Mouse (Mus musculus) thymus, postnatal 14 days (tissue): ENCODE measurements around the gene Kmt5a.
"Not testable (repeated sequence)": the region's sequence is repeated elsewhere in the genome, so short reads cannot be mapped to it uniquely, and the experiment has no call there.

Experiments
- DNase-seq: peaks from one replicate; pipeline ENCODE4 v3.0.0; 2021

Kmt5a gene

GRCm38 (mm10) chr5:124483655-124484396 is 44.1 kb downstream of the Kmt5a start:
- DNase-seq = no peak

DNA sequence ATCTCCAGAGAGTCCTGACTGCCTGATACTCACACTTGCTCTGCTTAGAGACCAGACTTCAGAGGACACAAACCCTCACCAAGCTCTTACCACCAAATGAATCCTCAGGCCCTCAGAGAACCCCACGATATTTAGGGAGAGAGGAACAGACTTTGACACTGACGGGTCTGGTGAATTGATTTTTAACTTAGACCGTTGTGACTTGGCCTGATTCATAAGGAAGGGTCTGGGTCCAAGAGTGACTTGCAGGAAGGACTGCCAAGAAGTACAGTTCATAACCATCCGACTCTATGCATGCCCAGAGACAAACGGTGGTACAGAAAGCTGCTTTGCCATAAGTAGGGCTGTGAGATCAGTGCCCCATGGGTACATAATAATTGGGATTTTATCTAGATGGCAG is 45.9 kb downstream of the Kmt5a start:
- no peak for DNase-seq

DNA sequence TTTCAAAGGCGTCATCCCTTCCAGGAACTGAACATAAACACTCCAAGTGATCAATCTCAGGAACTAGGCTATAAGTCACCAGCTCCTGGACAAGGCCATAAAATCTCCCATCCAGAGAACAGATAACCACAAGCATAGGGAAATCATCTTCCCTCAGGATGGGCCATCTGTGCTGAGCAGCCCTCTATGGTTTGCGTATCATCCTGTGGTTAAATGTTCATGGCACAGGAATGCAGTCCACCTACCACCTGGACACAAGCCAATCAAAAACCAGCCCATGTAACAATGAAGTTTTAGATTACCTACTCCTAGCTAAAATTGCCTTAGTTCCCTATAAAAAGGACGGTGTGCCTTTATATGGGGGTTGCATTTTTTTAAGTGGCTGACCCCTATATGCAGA is 49.2 kb downstream of the Kmt5a start:
- no peak for DNase-seq

DNA sequence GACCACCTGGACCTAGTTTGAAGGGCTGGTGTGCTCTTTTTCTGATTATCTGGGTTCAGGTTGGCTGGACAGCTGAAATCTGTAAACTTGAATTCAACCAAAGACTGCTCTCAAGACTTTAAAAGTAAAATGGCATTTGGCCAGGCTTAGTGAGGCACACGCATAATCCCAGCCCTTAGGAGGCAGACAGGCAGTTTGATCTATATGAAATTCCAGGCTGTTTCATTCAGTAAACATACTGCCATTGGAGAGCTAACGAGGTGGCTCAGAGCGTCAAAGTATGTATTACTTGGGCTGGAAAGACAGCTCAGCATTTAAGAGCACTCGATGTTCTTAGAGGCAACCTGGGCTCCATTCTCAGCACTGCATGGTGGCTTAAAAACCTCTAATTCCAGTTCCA is 52.0 kb downstream of the Kmt5a start:
- DNase-seq = no peak

- no peak for DNase-seq
Measured at GRCm38 (mm10) chr5:124492618-124493017, 52.9 kb downstream of the Kmt5a start.

- no peak for DNase-seq
Measured at GRCm38 (mm10) chr5:124493455-124493854, 53.7 kb downstream of the Kmt5a start.

- peak; percentile 70 for DNase-seq
Measured at GRCm38 (mm10) chr5:124495547-124495946, 55.8 kb downstream of the Kmt5a start.

- DNase-seq = peak; percentile 59
Measured at GRCm38 (mm10) chr5:124496614-124497514, 57.1 kb downstream of the Kmt5a start.

- no peak for DNase-seq
Measured at GRCm38 (mm10) chr5:124498221-124498876, 58.6 kb downstream of the Kmt5a start.

DNA sequence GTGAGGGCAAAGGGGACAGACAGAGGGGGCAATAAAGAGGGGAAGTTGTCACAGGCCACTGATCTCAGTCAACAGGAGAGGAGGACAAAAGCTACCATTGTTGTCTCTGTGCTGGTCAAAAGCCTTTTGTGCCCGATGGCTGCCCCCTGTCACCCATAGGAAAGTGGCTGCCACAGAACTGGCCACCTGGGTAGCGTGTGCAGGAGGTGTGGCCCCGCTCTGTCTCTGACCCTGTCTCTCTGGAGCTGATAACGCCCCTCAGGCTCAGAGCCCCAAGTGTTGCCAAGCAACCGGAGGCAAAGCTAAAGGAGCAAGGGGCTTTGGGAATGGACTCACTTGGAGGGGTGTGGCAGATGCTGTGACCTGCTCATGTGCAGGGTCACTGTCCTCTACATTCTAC is 59.3 kb downstream of the Kmt5a start:
- no peak for DNase-seq

DNA sequence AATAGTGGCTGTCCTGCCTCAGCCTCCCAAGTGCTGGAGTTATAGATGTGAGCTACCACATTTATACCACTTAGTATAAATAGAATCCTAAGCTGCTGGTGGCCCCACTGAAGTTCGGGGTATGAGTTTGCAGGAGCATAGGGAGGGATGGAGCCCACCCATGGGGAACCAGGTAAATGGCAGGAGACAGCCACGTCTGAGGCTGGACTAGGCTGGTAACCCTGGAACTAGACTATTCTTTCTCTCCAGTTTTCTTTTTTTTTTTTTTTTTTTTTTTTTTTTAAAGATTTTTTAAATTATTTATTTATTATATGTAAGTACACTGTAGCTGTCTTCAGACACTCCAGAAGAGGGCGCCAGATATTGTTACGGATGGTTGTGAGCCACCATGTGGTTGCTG is 60.3 kb downstream of the Kmt5a start:
- not testable (repeated sequence) for DNase-seq

- no peak for DNase-seq
Measured at GRCm38 (mm10) chr5:124500573-124500972, 60.8 kb downstream of the Kmt5a start.

GRCm38 (mm10) chr5:124501541-124501940 is 61.8 kb downstream of the Kmt5a start:
- DNase-seq = no peak

DNA sequence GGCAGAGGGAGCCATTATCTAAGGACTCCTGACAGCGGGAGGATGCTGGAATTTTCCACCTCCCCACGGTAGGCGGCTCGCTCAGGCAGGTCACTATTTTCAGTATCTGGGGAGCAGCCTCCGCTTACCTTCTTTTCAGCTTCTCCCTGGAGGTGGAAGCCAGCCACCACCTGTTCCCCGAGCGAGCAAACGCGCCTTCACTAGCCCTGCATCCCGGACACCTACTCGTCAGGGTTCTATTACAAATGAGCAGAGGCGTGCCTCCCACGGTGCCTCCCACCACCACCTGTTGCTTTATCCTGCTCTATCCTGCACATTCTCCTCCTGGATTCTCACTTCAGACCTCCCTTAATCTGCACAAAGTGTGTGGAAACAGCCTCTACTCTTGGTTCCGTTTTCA is 64.0 kb downstream of the Kmt5a start:
- no peak for DNase-seq

DNA sequence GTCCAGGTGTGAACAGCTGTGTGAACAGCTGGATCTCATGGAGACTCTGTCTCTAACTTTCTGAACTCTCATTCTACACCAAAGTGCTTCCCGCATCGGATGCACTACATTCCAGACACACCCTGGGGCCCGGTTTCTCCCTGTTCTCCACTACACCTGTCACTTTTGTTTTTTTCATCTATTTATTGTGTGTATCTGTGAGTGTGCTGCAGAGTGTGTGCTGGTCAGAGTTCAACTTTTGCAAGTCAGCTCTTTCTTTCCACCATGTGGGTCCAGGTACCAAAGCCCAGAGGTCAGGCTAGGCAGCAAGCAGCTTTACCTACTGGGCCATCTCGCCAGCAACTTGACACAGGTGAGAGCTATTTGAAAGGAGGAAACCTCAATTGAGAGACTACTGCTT is 65.5 kb downstream of the Kmt5a start:
- DNase-seq = no peak

DNA sequence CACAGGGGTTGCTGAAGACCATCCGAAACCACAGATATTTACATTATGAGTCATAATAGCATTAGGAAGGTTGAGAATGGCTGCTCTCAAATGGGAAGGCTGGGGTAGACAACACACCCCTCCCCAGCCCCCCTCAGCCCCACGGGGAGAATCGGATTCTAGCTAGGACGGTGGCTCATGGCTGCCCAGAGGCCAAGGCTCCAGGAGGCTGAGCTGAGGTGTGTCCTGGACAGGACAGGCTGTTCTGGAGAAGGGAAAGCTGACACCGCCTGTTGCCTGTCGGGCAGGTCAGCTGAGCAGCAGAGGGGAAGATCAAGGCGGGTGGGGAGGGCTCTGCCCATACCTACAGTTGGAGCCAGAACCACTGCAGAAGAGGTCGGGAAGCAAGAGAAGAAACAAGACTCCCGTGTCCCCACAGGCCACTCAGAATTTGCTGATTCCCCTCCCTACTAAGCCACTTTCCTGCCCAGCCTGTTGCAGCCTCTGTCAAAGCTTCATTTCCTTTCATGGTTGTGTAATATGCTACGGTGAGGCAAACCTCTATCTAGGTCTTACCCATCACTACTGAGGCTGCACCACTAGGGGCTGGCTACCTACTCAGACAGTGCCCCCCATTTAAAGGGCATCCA is 67.1 kb downstream of the Kmt5a start:
- DNase-seq = no peak

DNA sequence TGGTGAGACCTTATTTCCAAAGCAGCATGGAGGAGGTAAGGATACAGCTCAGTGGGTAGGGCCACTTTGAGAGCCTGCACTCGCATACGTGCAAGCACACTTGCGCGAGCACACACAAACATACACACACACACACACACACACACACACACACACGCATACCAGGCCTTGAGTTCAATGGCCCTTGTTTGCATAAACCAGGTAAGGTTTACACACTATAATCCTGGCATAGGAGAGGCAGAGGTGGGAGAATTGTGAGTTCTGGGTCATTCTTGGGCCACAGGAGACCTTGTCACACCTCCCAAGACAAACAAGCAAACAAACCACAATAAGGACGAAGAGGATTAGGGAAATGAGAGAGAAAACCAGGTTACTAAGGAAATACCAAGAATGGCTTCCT is 69.5 kb downstream of the Kmt5a start:
- DNase-seq = no peak

DNA sequence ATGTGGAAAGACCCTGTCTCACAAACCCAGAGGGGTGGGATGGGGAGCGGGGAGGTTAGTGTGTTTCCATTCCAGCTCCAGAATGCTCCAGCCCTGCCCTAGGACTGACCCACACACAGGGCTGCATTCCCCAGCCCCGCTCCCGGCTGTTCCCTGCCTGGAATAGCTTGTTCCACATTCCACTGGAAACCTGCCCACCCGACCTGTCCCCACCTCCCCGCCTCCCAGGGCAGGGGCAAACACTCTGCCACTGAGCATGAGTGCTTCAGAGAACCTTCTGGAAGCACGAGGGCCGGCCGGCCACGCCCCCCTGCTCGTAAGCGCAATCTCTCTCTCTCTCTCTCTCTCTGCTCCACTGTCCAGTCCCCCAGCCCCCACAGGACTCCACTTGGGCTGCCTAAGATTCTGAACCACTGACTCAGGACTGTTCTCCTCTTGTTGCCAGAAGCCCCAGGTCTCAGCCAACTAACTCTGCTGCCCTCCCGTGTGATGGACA is 70.1 kb downstream of the Kmt5a start:
- DNase-seq = no peak

- DNase-seq = no peak
Measured at GRCm38 (mm10) chr5:124510536-124511050, 70.9 kb downstream of the Kmt5a start.
